Mouse (Mus musculus) CH12.LX (cell line): Measurements from ENCODE around the gene Zc3h4. TPM values are rescaled to one million over a fixed set of nuclear protein-coding genes. Genes with fewer than 3 reads are reported as not detected.
A peak's percentile ranks its signal among the peaks of the same experiment; 100 is the strongest.

Source experiments
- DNase-seq: peaks from one replicate; pipeline ENCODE4 v3.0.0-alpha.2; 2013; ENCODE audit errors: extremely low read depth
- H3K27ac ChIP-seq: 2 replicates; pipeline ENCODE4 v1.5.1; 2012; ENCODE audit warnings: low read depth, mild to moderate bottlenecking, control low read depth, moderate library complexity; ENCODE audit not compliant: insufficient read depth
- H3K27me3 ChIP-seq: replicated peaks from 2 replicates; pipeline ENCODE3; 2012; ENCODE audit warnings: inconsistent platforms
- H3K36me3 ChIP-seq, 2 experiments: replicated peaks in 1 of 2; 2 replicates each; pipeline versions ENCODE3 to v1.6.1; 2012; ENCODE audit warnings: inconsistent platforms in 1 of 2, low read length in 1 of 2, mild to moderate bottlenecking in 1 of 2, mixed read lengths in 1 of 2, moderate library complexity in 1 of 2; ENCODE audit not compliant: control insufficient read depth in 1 of 2, insufficient read depth in 1 of 2
- H3K4me1 ChIP-seq, 2 experiments: 2 replicates each; pipeline ENCODE4 v1.6.1; 2012; ENCODE audit warnings: inconsistent platforms in 1 of 2, moderate library complexity in 1 of 2; ENCODE audit not compliant: insufficient read depth in 2 of 2, control insufficient read depth in 1 of 2
- H3K4me2 ChIP-seq: 2 replicates; pipeline ENCODE4 v1.6.1; 2012; ENCODE audit warnings: low read depth, mild to moderate bottlenecking, control low read depth; ENCODE audit not compliant: poor library complexity, insufficient read depth, severe bottlenecking
- H3K4me3 ChIP-seq, 3 experiments: fragments of 150-350 bp in 1 of 3; sonication (generic) in 1 of 3; replicated peaks in 1 of 3; 2 replicates each; pipeline versions ENCODE3 to v1.5.1; 2011 to 2012; ENCODE audit warnings: low read depth in 2 of 3, low read length in 2 of 3, mild to moderate bottlenecking in 2 of 3, moderate library complexity in 2 of 3, control low read depth in 1 of 3, improper control_type of control experiment in 1 of 3, inconsistent platforms in 1 of 3, mixed read lengths in 1 of 3; ENCODE audit not compliant: poor library complexity in 1 of 3
- H3K79me2 ChIP-seq: replicated peaks from 2 replicates; pipeline ENCODE4 v1.6.1; 2012; ENCODE audit warnings: mild to moderate bottlenecking, moderate library complexity; ENCODE audit not compliant: control insufficient read depth, poor library complexity, insufficient read depth, severe bottlenecking; ENCODE audit errors: extremely low read depth
- H3K9ac ChIP-seq: 2 replicates; pipeline ENCODE4 v1.6.1; 2012; ENCODE audit warnings: low read depth, mild to moderate bottlenecking, control low read depth, moderate library complexity; ENCODE audit not compliant: insufficient read depth
- H3K9me3 ChIP-seq: replicated peaks from 2 replicates; pipeline ENCODE3; 2012; ENCODE audit warnings: low read length, inconsistent platforms, mixed read lengths
- CTCF ChIP-seq, 2 experiments: IDR thresholded peaks in 1 of 2; conservative IDR thresholded peaks in 1 of 2; 2 replicates each; pipeline ENCODE4 v1.5.1; 2011 to 2012; ENCODE audit warnings: low read depth in 2 of 2, low read length in 2 of 2, improper control_type of control experiment in 1 of 2, inconsistent platforms in 1 of 2, mild to moderate bottlenecking in 1 of 2, moderate library complexity in 1 of 2
- E2F4 ChIP-seq: IDR thresholded peaks from 2 replicates; pipeline ENCODE4 v1.6.1; 2011; ENCODE audit warnings: low read depth, low read length, improper control_type of control experiment; ENCODE audit not compliant: insufficient replicate concordance
- ELF1 ChIP-seq: IDR thresholded peaks from 2 replicates; pipeline ENCODE4 v1.6.1; 2014; ENCODE audit warnings: low read depth, mild to moderate bottlenecking, inconsistent platforms, low read length, improper control_type of control experiment
- EP300 ChIP-seq: IDR thresholded peaks from 2 replicates; pipeline ENCODE4 v1.6.1; 2011; ENCODE audit warnings: low read length, improper control_type of control experiment
- IRF4 ChIP-seq: IDR thresholded peaks from 2 replicates; pipeline ENCODE4 v1.6.1; 2014; ENCODE audit warnings: low read depth, mild to moderate bottlenecking, inconsistent platforms, low read length, improper control_type of control experiment
- KAT2A ChIP-seq: IDR thresholded peaks from 2 replicates; pipeline ENCODE4 v1.6.1; 2012; ENCODE audit warnings: low read length, improper control_type of control experiment, inconsistent platforms; ENCODE audit not compliant: insufficient replicate concordance
- MAX ChIP-seq: IDR thresholded peaks from 2 replicates; pipeline ENCODE4 v1.6.1; 2011; ENCODE audit warnings: low read length, improper control_type of control experiment
- MAZ ChIP-seq: IDR thresholded peaks from 2 replicates; pipeline ENCODE4 v1.6.1; 2012; ENCODE audit warnings: low read depth, mild to moderate bottlenecking, inconsistent platforms, low read length, improper control_type of control experiment, moderate library complexity
- MEF2A ChIP-seq: IDR thresholded peaks from 2 replicates; pipeline ENCODE4 v1.6.1; 2014; ENCODE audit warnings: low read depth, mild to moderate bottlenecking, inconsistent platforms, low read length, improper control_type of control experiment, borderline replicate concordance
- MXI1 ChIP-seq: IDR thresholded peaks from 2 replicates; pipeline ENCODE4 v1.6.1; 2011; ENCODE audit warnings: mild to moderate bottlenecking, low read depth, low read length, improper control_type of control experiment
- MYC ChIP-seq: IDR thresholded peaks from 2 replicates; pipeline ENCODE4 v1.6.1; 2011; ENCODE audit warnings: low read depth, mild to moderate bottlenecking, improper control_type of control experiment, low read length
- NELFE ChIP-seq: IDR thresholded peaks from 2 replicates; pipeline ENCODE4 v1.6.1; 2011; ENCODE audit warnings: low read depth, low read length, improper control_type of control experiment
- NRF1 ChIP-seq: IDR thresholded peaks from 2 replicates; pipeline ENCODE4 v1.6.1; 2014; ENCODE audit warnings: low read depth, mild to moderate bottlenecking, inconsistent platforms, low read length, improper control_type of control experiment, moderate library complexity
- POLR2A ChIP-seq: IDR thresholded peaks from 2 replicates; pipeline ENCODE4 v1.6.1; 2011; ENCODE audit warnings: low read depth, mild to moderate bottlenecking, improper control_type of control experiment, low read length
- POLR2AphosphoS2 ChIP-seq: IDR thresholded peaks from 2 replicates; pipeline ENCODE4 v1.6.1; 2011; ENCODE audit warnings: low read depth, low read length, improper control_type of control experiment
- SIN3A ChIP-seq: IDR thresholded peaks from 2 replicates; pipeline ENCODE4 v1.6.1; 2012; ENCODE audit warnings: low read length, improper control_type of control experiment, inconsistent platforms
- TBP ChIP-seq: conservative IDR thresholded peaks from 2 replicates; pipeline ENCODE4 v1.6.1; 2011; ENCODE audit warnings: low read depth, low read length, improper control_type of control experiment
- TCF12 ChIP-seq: IDR thresholded peaks from 2 replicates; pipeline ENCODE4 v1.6.1; 2014; ENCODE audit warnings: low read depth, mild to moderate bottlenecking, inconsistent platforms, low read length, improper control_type of control experiment
- UBTF ChIP-seq: IDR thresholded peaks from 2 replicates; pipeline ENCODE4 v1.6.1; 2012; ENCODE audit warnings: low read depth, mild to moderate bottlenecking, inconsistent platforms, low read length, improper control_type of control experiment, moderate library complexity
- ZKSCAN1 ChIP-seq: IDR thresholded peaks from 2 replicates; pipeline ENCODE4 v1.6.1; 2012; ENCODE audit warnings: low read depth, inconsistent platforms, low read length, improper control_type of control experiment, borderline replicate concordance
- ZMIZ1 ChIP-seq: IDR thresholded peaks from 2 replicates; pipeline ENCODE4 v1.6.1; 2012; ENCODE audit warnings: low read depth, mild to moderate bottlenecking, inconsistent platforms, low read length, improper control_type of control experiment
- dilution Hi-C: fragments of 300-500 bp; cut with MboI; formaldehyde crosslinking; loops from 2 replicates; pipeline ENCODE4 v1.14.3; 2020; ENCODE audit warnings: low sequenced_read_pairs; ENCODE audit not compliant: extremely low pct_unique_long_range_greater_than_20kb, extremely low pct_ligation_motif_present
- in situ Hi-C: fragments of 300-500 bp; cut with MboI; formaldehyde crosslinking; loops from 3 replicates; pipeline ENCODE4 v1.14.3; 2019; ENCODE audit warnings: low sequenced_read_pairs, low pct_ligation_motif_present, low pct_unique_long_range_greater_than_20kb, mixed read lengths
- polyA plus RNA-seq: library from polyadenylated mRNA; unstranded; fragments of >175 nt; gene quantifications from 2 replicates; pipeline ENCODE4 v1.2.1, GENCODE M21; 2012; ENCODE audit warnings: low read depth; ENCODE audit not compliant: insufficient read length
- total RNA-seq, 2 experiments: library from RNA; depleted of rRNA; stranded (reverse); fragments of 300-350 nt in 1 of 2; fragments of >200 nt in 1 of 2; gene quantifications; 2 replicates each; pipeline ENCODE4 v1.2.3; 2012 to 2014

Gene Zc3h4
- total RNA-seq (2012; rRNA removed) (26.8 and 30.4 TPM in 2 replicates), total RNA-seq (2014; rRNA removed) (9.0 and 10.0 TPM in 2 replicates), polyA plus RNA-seq (34.0 and 44.2 TPM in 2 replicates)

DNA sequence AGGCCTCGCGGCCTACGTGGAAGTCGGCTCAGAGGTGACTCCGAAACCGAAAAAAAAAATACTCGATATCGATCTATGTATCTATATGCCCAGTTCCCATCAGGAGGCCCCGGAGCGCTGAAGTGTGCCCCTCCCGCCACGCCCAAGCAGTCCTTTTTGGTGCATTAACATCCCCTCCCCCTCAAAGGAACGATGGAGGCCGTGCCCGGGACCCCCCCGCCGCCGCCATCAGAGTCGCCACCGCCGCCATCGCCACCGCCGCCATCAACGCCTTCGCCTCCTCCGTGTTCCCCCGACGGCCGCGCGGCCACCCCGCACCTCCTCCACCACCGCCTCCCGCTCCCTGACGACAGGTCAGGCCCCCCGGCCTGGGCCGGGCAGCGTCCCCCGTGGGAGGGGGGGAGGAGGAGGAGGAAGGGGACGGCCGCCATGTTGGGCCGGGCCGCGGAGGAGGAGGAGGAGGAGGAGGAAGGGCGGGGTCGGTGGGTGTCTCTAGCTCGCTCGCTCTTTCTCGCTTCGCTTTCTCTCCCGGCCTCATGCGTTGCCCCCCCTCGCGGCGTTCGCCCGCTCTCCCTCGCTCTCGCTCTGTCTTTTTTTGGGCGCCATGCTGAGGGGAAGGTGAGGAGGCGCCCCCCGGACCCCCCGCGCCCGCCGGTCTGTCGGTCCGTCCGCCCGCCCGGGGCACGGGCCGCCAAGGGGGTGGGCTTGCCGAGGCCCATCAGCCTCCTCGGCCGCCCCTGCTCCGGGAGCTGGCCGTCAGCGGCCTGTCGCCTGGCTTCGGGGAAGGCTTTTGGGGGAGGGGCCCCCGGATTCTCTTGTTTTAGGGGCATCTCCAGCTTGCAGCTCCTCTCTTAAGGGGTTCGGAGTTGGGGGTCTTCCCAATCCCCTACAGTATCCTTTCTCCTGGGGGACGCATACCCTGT is at the start of gene Zc3h4:
Zc3h4 (plus strand) TSS at position 222 of the 923 bp plus-strand sequence.
- in situ Hi-C loops, result no loop called here
- TF ChIP-seq MXI1 (peak; percentile 66; the same call in 1 of the 2 replicates), E2F4 (no peak), SIN3A (peak; percentile 43), TBP (0 out of 2 replicates have a peak, but pooled peaks have one; percentile 17), MYC (peak; percentile 67; the same call in 1 of the 2 replicates), MEF2A (peak; percentile 46; the same call in 1 of the 2 replicates), UBTF (0 out of 2 replicates have a peak, but pooled peaks have one; percentile 78), POLR2A (peak; percentile 86), EP300 (no peak), ZMIZ1 (peak; percentile 57; the same call in 1 of the 2 replicates), ELF1 (peak; percentile 45; the same call in 1 of the 2 replicates), NELFE (peak; percentile 78), TCF12 (peak; percentile 85), KAT2A (0 out of 2 replicates have a peak, but pooled peaks have one; percentile 7), IRF4 (peak; percentile 42), MAX (peak; percentile 68; the same call in 1 of the 2 replicates), NRF1 (peak; percentile 63), CTCF (conservative IDR thresholded peaks at IDR 0.05 in 1 of 2, IDR thresholded peaks at IDR 0.05 in 1 of 2; ENCODE audit: low read depth in 2 of 2, low read length in 2 of 2) (peak in 1 of 2 experiments; percentile 14; a peak in 1 of 4 replicates), MAZ (peak; percentile 89), ZKSCAN1 (no peak), POLR2AphosphoS2 (no peak)

More for the DNA sequence above, at the start of gene Zc3h4:
- Histone ChIP-seq H3K4me3 (peak within 1 kb of the TSS; percentile 87 to 91 (median 90)), H3K4me2 (peak within 1 kb of the TSS; percentile 29; the same call in 1 of the 2 replicates), H3K36me3 (peaks cover 0 to 5% of the 10 kb centered on the region in 2 experiments), H3K4me1 (peaks cover 7 to 29% of the 10 kb centered on the region in 2 experiments), H3K27me3 (no peaks in the 10 kb centered on the region), H3K79me2 (peaks cover 33% of the 10 kb centered on the region), H3K9ac (peak within 1 kb of the TSS; percentile 99), H3K9me3 (no peaks in the 10 kb centered on the region), H3K27ac (peak within 1 kb of the TSS; percentile 98)
- DNase-seq, result peak; percentile 81
- dilution Hi-C loops, result no loop called here
